Mouse (Mus musculus): ENCODE measurements around the gene Nxn. TPM values are rescaled to one million over a fixed set of nuclear protein-coding genes. Genes with fewer than 3 reads are reported as not detected.

Nxn gene
- polyA plus RNA-seq, 1 experiment from 2014 or later, result 22.3 TPM

DNA sequence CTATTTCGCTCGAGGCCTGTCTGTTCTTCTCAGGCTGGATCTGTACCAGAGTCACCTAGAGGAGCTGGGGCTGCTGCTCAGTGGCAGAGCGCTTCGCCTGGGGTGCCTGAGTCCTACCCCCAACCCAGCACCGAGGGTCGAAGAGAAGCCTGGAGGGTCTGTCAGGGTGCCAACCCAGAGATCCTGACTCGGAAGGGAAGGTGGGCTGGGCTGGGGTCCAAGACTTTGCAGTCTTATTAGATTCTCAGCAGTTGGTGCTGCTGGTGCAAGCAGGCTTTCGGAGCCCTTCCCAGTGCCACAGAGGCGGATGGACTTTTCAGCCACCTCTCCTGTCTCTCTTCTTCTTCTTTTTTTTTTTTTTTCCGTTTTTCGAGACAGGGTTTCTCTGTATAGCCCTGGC lies 42.8 kb downstream of the Nxn start:
- Histone ChIP-seq H3K36me3 (replicated peaks) (no peaks in the 10 kb centered on the region), H3K9me3 (no peaks in the 10 kb centered on the region), H3K4me2 (no peak overlapping the region), H3K27ac (no peak overlapping the region), H3K9ac (no peak overlapping the region), H3K4me1 (peaks cover 31% of the 10 kb centered on the region), H3K4me3 (no peak overlapping the region), H3K27me3 (replicated peaks) (no peaks in the 10 kb centered on the region)
- no peak for ATAC-seq (replicated peaks)
- 80% methylated on average over 11 of the region's 11 CpGs for WGBS

DNA sequence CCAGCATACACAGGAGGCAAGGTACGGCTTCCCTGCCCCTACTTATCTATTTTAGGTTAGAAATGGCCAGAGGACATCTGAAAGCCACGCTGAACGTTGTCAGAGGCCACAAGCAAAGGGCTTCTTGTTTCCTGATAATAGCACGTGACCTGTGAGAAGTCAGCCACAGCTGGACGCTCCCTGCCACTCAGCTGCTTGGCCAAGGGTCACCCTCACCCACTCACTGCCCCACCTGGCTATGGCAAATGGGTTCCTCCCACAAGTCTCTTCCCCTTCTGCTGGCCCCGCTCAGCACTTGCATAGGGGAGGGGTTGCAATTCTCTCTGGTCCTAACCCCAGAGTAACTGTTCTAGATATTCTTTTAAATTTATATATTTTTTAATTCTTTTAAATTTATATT lies 43.5 kb downstream of the Nxn start:
- no peak overlapping the region for H3K9ac ChIP-seq
- no peak overlapping the region for H3K27ac ChIP-seq
- no peaks in the 10 kb centered on the region for H3K27me3 ChIP-seq (replicated peaks)
- peaks cover 37% of the 10 kb centered on the region for H3K4me1 ChIP-seq
- H3K4me2 ChIP-seq, result no peak overlapping the region
- no peak overlapping the region for H3K4me3 ChIP-seq
- no peaks in the 10 kb centered on the region for H3K36me3 ChIP-seq (replicated peaks)
- 77% methylated on average over 6 of the region's 6 CpGs for WGBS
- no peak for ATAC-seq (replicated peaks)
- no peaks in the 10 kb centered on the region for H3K9me3 ChIP-seq

DNA sequence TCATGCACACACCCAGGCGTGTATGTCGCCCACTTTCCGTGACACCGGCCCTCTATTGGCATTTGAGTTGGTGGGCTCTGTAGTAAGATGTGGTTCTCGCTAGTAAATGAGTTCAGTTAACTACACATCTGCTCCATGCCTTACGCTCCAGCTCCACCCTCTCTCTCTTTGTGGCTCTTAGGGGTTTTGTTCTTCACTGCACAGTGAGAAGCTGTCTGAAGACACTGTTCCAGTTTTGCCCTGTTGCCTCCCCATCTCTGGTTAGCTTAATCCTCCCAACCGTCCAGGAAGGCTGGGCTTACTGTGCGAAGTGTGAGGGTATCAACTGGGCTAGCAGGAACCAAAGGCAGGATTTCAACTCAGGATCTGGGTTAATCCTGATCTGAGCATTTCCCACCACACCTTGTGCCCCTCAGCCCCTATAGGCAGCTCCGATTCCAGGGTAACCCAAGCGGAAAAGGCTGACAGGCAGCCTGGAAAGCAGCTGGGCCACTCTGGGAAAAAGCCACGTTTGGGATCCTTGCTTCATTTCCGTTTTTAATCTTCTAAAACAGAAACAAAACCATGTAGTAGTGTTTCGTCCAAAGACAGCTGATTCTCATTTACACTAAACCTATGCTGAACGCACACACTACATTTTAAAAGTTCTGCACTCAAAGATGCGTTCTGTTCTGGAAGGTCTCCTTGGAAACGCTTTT lies 45.9 kb downstream of the Nxn start:
- WGBS, result 47% methylated on average over 16 of the region's 16 CpGs
- H3K4me1 ChIP-seq, result peaks cover 35% of the 10 kb centered on the region
- no peak for ATAC-seq (replicated peaks)
- H3K9me3 ChIP-seq, result no peaks in the 10 kb centered on the region
- H3K36me3 ChIP-seq (replicated peaks), result no peaks in the 10 kb centered on the region
- H3K27me3 ChIP-seq (replicated peaks), result no peaks in the 10 kb centered on the region
- H3K27ac ChIP-seq, result no peak overlapping the region
- no peak overlapping the region for H3K4me3 ChIP-seq
- no peak overlapping the region for H3K4me2 ChIP-seq
- H3K9ac ChIP-seq, result no peak overlapping the region

DNA sequence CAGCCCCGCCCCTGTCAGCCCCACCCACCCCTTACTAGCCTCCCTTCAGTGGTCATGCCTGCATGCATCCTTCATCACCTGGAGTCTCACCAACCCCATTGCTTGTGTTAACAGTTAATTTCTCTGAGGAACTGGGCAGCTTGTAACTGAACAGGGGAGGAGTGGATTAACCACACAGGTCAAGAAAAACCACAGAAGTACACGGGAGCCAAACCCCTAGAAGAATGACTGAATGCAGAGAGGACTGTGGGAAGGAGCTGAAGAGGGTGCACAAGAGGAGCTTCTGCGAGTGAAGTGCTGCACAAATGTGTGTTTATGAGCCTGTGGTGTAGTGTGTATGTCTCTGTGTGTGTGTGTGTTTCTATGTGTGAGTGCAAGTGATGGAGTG lies 47.3 kb downstream of the Nxn start:
- H3K4me2 ChIP-seq, result no peak overlapping the region
- no peak overlapping the region for H3K9ac ChIP-seq
- no peaks in the 10 kb centered on the region for H3K27me3 ChIP-seq (replicated peaks)
- 18% methylated on average over 3 of the region's 3 CpGs for WGBS
- no peak for ATAC-seq (replicated peaks)
- H3K36me3 ChIP-seq (replicated peaks), result no peaks in the 10 kb centered on the region
- no peak overlapping the region for H3K4me3 ChIP-seq
- H3K9me3 ChIP-seq, result no peaks in the 10 kb centered on the region
- H3K27ac ChIP-seq, result no peak overlapping the region
- peaks cover 30% of the 10 kb centered on the region for H3K4me1 ChIP-seq

DNA sequence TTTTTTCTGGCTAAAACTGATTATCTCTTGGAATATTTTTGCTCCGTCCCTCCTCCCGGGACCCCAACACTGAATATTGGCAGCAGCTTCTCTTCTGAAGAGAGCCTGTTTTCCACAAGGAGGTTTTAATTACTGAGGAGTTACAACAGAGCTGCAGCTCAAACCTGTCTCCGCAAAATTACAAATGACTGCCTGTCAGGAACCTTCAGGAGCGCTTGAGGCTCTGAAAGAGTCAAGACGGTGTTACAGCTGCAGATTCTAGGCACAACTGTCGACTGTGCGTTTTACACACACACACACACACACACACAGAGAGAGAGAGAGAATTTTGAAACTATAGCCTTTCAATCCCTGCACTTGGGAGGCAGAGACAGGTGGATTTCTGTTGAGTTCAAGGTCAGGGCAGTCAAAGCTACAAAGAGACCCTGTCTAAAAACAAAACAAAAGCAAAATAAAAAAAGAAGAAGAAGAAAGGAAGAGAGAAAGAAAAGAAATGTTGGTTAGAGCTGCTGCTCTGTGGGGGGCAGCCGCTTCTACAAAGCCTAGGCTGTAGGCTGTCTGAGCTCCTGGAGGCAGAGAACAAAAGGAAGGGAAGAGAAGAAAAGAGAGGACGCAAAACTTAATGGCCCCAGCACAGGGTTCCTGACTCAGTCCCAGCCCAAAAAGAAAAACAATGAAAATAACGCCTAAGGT lies 47.9 kb downstream of the Nxn start:
- H3K27ac ChIP-seq, result no peak overlapping the region
- no peaks in the 10 kb centered on the region for H3K9me3 ChIP-seq
- H3K4me2 ChIP-seq, result no peak overlapping the region
- H3K27me3 ChIP-seq (replicated peaks), result no peaks in the 10 kb centered on the region
- WGBS, result 14% methylated on average over 10 of the region's 10 CpGs
- H3K9ac ChIP-seq, result no peak overlapping the region
- H3K4me1 ChIP-seq, result peaks cover 30% of the 10 kb centered on the region
- no peak overlapping the region for H3K4me3 ChIP-seq
- no peak for ATAC-seq (replicated peaks)
- no peaks in the 10 kb centered on the region for H3K36me3 ChIP-seq (replicated peaks)

DNA sequence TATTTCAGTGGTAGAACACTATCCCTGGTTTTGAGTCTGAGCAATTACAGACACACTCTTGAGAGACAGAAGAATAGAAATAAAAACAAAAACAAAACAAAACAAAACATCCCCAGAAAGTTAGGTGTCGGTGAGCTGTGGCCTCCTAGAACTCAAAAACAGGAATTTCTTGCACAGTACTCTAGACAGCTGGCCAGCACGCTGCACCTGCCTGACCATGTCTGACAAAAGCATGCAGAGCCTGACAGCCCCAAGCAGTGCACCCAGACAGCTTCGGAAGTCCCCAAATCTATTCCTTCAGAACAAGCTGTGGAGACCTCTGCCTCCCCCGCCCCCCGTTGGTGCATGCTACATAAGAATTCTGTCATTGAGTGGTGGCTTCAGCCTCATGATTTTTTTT lies 49.1 kb downstream of the Nxn start:
- H3K27me3 ChIP-seq (replicated peaks), result no peaks in the 10 kb centered on the region
- 51% methylated on average over 5 of the region's 5 CpGs for whole genome bisulfite sequencing
- H3K9ac ChIP-seq, result no peak overlapping the region
- no peak for ATAC-seq (replicated peaks)
- no peak overlapping the region for H3K4me3 ChIP-seq
- H3K27ac ChIP-seq, result no peak overlapping the region
- no peaks in the 10 kb centered on the region for H3K36me3 ChIP-seq (replicated peaks)
- no peak overlapping the region for H3K4me2 ChIP-seq
- H3K4me1 ChIP-seq, result peaks cover 30% of the 10 kb centered on the region
- no peaks in the 10 kb centered on the region for H3K9me3 ChIP-seq

DNA sequence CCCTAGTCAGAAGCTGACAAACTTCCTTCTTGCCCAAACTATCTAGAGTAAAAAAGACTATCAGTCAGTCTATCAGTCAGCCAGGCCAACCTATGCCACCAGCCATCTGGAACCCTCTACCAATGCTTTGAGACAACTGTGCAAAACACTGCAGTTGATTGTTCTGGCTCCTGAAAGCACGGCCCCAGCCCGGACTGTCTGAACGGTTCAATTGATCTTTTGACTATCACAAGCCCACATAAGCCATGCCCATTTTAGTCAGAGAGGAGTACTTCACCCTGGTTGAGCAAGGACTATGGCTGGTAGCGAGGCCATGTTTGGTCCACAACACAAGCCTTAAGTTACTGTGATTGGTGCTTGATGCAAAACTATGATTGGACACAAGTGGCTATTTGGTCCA lies 51.4 kb downstream of the Nxn start:
- no peak overlapping the region for H3K9ac ChIP-seq
- no peaks in the 10 kb centered on the region for H3K9me3 ChIP-seq
- ATAC-seq (replicated peaks), result no peak
- no peaks in the 10 kb centered on the region for H3K36me3 ChIP-seq (replicated peaks)
- 44% methylated on average over 4 of the region's 4 CpGs for WGBS
- H3K27ac ChIP-seq, result no peak overlapping the region
- no peak overlapping the region for H3K4me3 ChIP-seq
- no peak overlapping the region for H3K4me2 ChIP-seq
- H3K27me3 ChIP-seq (replicated peaks), result no peaks in the 10 kb centered on the region
- H3K4me1 ChIP-seq, result peaks cover 33% of the 10 kb centered on the region

DNA sequence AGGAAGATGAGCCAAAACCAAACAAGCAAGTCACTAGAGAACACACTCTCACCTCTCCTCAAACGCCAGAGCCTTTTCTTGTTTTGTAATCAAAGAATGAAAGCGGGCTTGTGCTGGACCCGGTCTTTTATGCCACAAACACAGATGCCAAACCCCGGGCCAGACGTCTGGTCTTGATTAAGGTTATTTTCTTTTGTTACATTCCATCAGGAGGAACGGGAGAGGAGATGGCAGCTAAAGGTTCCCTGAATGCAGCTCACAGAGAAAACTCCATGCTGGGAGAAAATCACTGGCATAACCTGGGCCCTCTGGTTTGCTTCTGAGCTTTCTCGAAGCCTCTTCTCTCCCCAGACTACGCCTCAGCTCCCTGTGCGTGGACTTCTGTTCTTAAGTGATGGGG lies 55.9 kb downstream of the Nxn start:
- ATAC-seq (replicated peaks), result no peak
- 54% methylated on average over 9 of the region's 9 CpGs for WGBS

DNA sequence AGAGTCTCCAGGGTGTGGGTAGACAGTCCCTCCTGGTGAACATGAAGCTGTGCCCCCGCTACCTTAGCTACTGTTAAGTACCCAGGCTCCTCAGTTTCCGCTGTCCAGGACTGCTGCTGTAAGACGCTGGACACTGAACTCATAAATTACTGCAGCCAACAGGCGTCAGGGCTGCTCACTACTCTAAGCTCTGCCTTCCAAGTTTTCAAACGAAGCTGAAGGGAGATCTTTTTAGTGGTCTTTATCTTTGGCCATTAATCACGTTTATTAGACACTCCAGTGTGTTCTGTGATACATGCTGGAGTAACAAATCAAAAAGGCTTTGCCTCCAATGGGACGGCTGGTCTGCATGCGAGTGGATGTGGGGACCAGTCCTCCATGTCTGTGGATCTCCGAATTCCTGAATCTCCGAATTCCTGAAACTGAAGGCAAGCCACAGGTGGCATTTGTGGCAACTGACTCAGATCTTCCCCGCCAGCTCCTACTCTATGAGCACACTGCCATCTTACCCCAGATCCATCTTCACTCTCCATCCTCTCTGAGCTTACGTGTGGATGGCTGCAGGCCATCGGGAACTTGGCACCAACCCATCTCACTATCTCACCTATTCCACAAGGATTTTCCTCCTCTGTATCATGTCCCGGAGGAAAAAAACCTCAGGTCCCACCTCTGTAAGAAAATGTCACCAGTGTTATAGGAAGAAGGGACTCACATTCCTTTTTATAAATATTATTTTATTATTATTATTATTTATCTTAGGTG lies 56.9 kb downstream of the Nxn start:
- Histone ChIP-seq H3K9ac (no peak overlapping the region), H3K4me3 (no peak overlapping the region), H3K4me2 (no peak overlapping the region), H3K4me1 (peaks cover 10% of the 10 kb centered on the region), H3K27ac (no peak overlapping the region), H3K27me3 (replicated peaks) (no peaks in the 10 kb centered on the region), H3K36me3 (replicated peaks) (no peaks in the 10 kb centered on the region), H3K9me3 (no peaks in the 10 kb centered on the region)
- WGBS, result 79% methylated on average over 14 of the region's 14 CpGs
- no peak for ATAC-seq (replicated peaks)

More for the DNA sequence above, 55.9 kb downstream of the Nxn start:
- no peak overlapping the region for H3K4me3 ChIP-seq
- no peaks in the 10 kb centered on the region for H3K27me3 ChIP-seq (replicated peaks)
- H3K4me2 ChIP-seq, result no peak overlapping the region
- H3K36me3 ChIP-seq (replicated peaks), result no peaks in the 10 kb centered on the region
- H3K4me1 ChIP-seq, result peaks cover 10% of the 10 kb centered on the region
- no peak overlapping the region for H3K9ac ChIP-seq
- H3K27ac ChIP-seq, result no peak overlapping the region
- H3K9me3 ChIP-seq, result no peaks in the 10 kb centered on the region

DNA sequence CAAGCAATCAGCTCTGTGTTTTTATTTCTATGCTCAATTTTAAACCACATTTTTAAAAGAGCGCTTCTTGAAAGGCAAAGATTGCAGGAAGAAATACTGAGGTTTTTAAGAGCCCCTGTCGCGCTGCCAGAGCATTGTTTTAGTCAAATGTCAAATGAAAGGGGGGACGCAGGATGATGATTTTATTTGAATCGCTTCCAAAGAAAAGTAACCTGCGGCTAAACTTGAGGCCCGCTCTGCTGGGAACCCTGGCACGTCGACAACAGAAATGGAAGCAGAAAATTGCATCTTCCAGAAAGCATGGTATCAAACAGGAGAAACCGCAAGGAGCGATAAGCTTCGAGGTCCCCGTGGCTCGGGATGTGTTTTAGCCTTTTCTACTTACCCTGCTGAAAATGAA lies 57.8 kb downstream of the Nxn start:
- no peak overlapping the region for H3K4me2 ChIP-seq
- 48% methylated on average over 14 of the region's 14 CpGs for WGBS
- H3K4me3 ChIP-seq, result no peak overlapping the region
- H3K4me1 ChIP-seq, result peaks cover 10% of the 10 kb centered on the region
- H3K27ac ChIP-seq, result no peak overlapping the region
- no peak overlapping the region for H3K9ac ChIP-seq
- H3K36me3 ChIP-seq (replicated peaks), result no peaks in the 10 kb centered on the region
- no peak for ATAC-seq (replicated peaks)
- H3K27me3 ChIP-seq (replicated peaks), result no peaks in the 10 kb centered on the region
- H3K9me3 ChIP-seq, result no peaks in the 10 kb centered on the region

DNA sequence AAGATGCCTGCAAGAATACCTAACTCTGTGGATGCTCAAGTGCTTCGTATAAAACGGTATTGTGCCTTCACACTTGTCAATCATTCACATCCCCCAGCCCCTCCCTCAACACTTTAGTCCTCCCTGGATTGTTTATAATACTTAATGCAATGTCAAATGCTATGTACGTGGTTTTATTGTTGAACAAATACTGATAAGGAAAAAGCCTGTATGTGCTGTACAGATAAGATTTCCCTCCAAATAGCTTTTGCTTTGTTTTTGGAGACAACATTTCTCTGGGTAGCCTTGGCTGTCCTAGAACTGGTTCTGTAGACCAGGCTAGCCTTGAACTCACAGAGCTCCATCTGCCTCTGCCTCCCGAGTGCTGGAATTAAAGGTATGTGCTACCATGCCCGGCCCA lies 59.1 kb downstream of the Nxn start:
- Histone ChIP-seq H3K9me3 (no peaks in the 10 kb centered on the region), H3K4me1 (peaks cover 12% of the 10 kb centered on the region), H3K4me3 (no peak overlapping the region), H3K9ac (no peak overlapping the region), H3K27ac (no peak overlapping the region), H3K36me3 (replicated peaks) (no peaks in the 10 kb centered on the region), H3K27me3 (replicated peaks) (no peaks in the 10 kb centered on the region), H3K4me2 (no peak overlapping the region)
- 71% methylated on average over 5 of the region's 5 CpGs for WGBS
- ATAC-seq (replicated peaks), result no peak

DNA sequence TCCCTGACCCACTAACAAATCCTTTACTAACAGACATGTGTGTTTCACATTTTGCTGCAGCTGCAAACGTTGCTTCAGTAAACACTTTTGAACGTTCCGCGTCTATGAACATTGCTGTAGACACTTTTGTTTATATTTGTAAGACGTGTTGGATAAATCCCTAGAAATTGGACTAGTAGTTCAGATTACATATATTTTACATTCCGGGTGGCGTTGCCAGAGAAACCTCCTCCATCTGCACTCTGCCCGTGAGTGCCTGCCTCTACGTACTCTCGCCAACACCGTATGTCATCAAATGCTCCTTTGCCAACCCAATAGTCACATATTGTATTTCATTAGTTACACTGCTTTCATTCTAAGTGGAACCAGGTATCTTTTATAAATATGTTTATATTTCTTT lies 59.8 kb downstream of the Nxn start:
- no peak overlapping the region for H3K27ac ChIP-seq
- WGBS, result 73% methylated on average over 11 of the region's 11 CpGs
- H3K9me3 ChIP-seq, result no peaks in the 10 kb centered on the region
- no peak overlapping the region for H3K9ac ChIP-seq
- ATAC-seq (replicated peaks), result no peak
- no peaks in the 10 kb centered on the region for H3K36me3 ChIP-seq (replicated peaks)
- no peak overlapping the region for H3K4me3 ChIP-seq
- peaks cover 13% of the 10 kb centered on the region for H3K4me1 ChIP-seq
- H3K27me3 ChIP-seq (replicated peaks), result no peaks in the 10 kb centered on the region
- no peak overlapping the region for H3K4me2 ChIP-seq
